Mouse (Mus musculus) heart, postnatal 14 days (tissue): Measurements from ENCODE around the gene Ltb4r2. TPM values are rescaled to one million over a fixed set of nuclear protein-coding genes. Genes with fewer than 3 reads are reported as not detected.
"Not testable (repeated sequence)": the region's sequence is repeated elsewhere in the genome, so short reads cannot be mapped to it uniquely, and the experiment has no call there.

Source experiments
- DNase-seq, 2 experiments: peaks; one replicate each; pipeline ENCODE4 v3.0.0; 2021 to 2022
- intact Hi-C: fragments of 180-260 bp; cut with DNase I; formaldehyde crosslinking; loops from one replicate; pipeline ENCODE4 v1.15.1; 2025
- total RNA-seq, 2 experiments: library from RNA; stranded (reverse); gene quantifications; 2 replicates each; pipeline ENCODE4 v1.2.3; 2021

Ltb4r2 gene
- total RNA-seq, 2 experiments from 2014 or later, result 0.12 to 0.17 TPM

GRCm38 (mm10) chr14:55735334-55735733 lies 25.9 kb upstream of the Ltb4r2 start:
- no peak for DNase-seq
- intact Hi-C loops, result no loop called here

DNA sequence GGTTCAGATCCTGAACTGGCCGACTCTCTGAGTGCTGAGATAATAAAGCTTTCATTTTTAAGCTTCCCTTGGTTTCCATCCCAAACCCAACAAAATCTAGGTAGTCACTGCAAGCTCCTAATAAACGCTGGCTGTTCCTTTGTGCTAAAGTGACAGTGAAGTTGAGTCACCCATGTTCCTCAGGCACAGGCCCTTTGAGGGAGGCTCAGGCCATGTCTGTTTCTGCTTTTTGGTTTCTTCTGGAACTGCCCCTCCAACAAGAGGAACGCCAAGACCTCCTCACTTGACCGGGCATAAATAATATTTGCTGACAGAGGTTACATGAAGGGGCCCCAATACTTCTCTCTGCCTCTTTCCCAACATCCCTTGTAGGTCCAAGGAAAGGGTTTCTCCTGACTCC lies 25.5 kb upstream of the Ltb4r2 start:
- DNase-seq, result no peak
- intact Hi-C loops, result no loop called here

DNA sequence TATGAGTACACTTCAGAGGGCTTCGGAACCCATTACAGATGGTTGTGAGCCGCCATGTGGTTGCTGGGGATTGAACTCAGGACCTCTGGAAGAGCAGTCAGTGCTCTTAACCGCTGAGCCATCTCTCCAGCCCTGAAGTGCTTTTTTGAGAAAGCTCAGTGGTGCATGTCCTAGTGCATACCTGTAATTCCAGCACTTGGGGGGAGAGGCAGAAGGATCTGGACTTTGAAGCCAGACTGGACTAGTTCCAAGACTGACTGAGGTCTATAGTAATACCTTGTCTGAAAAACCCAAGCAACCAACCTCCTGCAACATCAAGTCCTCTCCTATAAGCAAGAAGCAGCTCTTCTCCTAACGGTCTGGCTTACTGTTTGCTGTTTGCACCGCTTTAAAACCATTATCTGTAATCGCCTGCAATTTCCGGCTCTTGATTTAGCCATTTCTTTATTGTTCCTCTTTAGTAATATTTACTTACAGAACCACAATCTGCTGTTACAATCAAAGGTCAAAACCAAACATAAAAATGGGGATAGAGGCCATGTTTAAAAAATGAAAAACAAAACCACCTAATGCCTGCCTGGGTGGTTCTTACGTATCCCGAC lies 24.0 kb upstream of the Ltb4r2 start:
- intact Hi-C loops, result no loop called here
- DNase-seq, result no peak

DNA sequence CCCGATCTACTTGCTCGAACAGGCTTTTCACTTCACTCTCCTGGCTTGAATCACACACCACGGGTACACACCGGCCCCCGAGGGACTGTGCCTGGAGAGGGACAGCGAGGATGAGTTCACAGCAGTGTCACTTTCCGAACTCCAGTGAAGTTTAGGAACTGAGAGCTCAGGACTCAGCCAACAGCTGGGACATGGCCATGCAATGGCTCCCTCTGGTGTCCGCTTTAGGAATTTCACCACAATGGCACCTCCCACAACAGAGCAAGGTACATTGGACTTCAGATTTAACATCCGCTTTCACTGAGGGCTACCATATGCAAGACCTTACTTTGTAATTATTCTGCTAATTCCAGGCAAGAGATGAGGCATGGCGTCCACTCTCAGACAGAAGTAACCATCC lies 17.5 kb upstream of the Ltb4r2 start:
- intact Hi-C loops, result loop anchor here (1.0 to 10.0 kb wide), 3 partner anchors 61 to 249 kb away; partner anchors contain the start of gene Carmil3

GRCm38 (mm10) chr14:55745180-55745860 lies 15.9 kb upstream of the Ltb4r2 start, which contains the start of the genes Dhrs1 and Nop9:
Dhrs1 (minus strand) TSS chr14:55745690.
Nop9 (plus strand) TSS chr14:55745693.
- DNase-seq, result peak; percentile 89 to 92
- intact Hi-C loops, result loop anchor here (2.0 to 10.0 kb wide), 2 partner anchors 115 to 251 kb away; partner anchors contain the start of gene Carmil3

More for the DNA sequence above, 17.5 kb upstream of the Ltb4r2 start:
- peak; percentile 87 to 94 for DNase-seq

DNA sequence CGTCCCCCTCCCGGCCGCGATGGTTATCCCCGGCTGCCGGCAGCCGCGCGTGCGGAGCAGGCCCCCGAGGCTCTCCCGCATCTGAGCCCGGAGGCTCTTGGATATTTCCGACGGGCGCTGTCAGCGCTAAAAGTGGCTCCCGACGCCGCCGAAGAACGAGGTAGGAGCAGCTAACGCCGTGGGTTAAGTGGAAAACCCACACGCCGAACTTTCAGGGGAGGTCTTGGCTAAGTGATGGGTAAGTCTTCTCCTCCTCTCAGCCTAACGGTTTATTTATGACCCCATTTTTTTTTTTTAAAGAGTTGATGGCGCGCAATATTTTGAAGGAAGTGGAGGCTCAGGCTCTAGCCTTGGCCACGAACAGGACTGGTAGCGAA lies 15.4 kb upstream of the Ltb4r2 start:
- intact Hi-C loops, result loop anchor here (2.0 to 10.0 kb wide), 2 partner anchors 115 to 251 kb away; partner anchors contain the start of gene Carmil3

GRCm38 (mm10) chr14:55747051-55747847 lies 14.0 kb upstream of the Ltb4r2 start:
- no peak for DNase-seq
- intact Hi-C loops, result loop anchor here (10.0 kb wide), 1 partner anchor 252 kb away; the partner anchor contains the start of gene Carmil3

More for the DNA sequence above, 15.4 kb upstream of the Ltb4r2 start:
- DNase-seq, result no peak

- DNase-seq, result no peak
- intact Hi-C loops, result no loop called here
Observed at GRCm38 (mm10) chr14:55757566-55757965, 3.7 kb upstream of the Ltb4r2 start.

GRCm38 (mm10) chr14:55758363-55758784 lies 2.9 kb upstream of the Ltb4r2 start, which contains the start of gene Cideb:
Cideb (minus strand) TSS chr14:55758458.
- peak; percentile 37 to 62 for DNase-seq
- intact Hi-C loops, result no loop called here

- peak; percentile 84 to 91 for DNase-seq
- intact Hi-C loops, result not testable (repeated sequence)
Observed at GRCm38 (mm10) chr14:55760156-55760555, 1.1 kb upstream of the Ltb4r2 start.

DNA sequence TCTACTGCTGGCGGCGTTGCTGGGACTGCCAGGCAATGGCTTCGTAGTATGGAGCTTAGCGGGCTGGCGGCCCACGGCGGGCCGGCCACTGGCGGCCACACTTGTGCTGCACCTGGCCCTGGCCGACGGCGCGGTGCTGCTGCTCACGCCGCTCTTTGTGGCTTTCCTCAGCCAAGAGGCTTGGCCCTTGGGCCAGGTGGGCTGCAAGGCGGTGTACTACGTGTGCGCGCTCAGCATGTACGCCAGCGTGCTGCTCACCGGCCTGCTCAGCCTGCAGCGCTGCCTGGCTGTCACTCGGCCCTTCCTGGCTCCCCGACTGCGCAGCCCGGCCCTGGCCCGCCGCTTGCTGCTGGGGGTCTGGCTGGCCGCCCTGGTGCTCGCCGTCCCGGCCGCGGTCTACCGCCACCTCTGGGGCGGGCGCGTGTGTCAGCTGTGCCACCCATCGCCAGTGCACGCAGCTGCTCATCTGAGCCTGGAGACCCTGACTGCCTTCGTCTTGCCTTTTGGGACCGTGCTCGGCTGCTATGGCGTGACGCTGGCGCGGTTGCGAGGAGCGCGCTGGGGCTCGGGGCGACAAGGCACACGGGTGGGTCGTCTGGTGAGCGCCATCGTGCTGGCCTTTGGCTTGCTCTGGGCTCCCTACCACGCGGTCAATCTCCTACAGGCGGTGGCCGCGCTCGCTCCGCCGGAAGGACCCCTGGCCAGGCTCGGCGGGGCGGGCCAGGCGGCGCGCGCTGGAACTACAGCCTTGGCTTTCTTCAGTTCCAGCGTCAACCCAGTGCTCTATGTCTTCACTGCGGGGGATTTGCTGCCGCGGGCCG lies 983 bp downstream of the Ltb4r2 start:
- intact Hi-C loops, result no loop called here

DNA sequence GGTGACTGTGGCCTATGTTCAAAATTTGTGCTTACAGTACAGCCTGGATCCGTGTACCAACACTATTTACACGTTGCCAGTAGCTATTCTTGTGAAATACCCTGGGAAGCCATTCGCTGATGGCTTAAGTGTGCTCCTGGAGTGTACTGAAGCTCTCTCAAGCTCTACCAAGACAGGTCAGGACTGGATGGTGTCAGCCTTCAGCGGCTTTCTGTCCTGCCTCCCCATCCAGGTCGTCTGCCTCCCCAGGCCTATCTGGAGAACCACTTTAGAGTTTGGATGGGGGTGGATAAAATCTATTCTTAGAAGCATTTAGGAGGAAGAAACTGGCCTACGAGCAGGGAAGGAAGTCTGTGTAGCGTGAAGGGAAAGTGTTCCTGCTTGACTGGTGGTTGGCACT lies 1.9 kb downstream of the Ltb4r2 start:
- intact Hi-C loops, result no loop called here
- DNase-seq, result no peak

More for the DNA sequence above, 983 bp downstream of the Ltb4r2 start:
- peak; percentile 64 to 74 for DNase-seq

- intact Hi-C loops, result no loop called here
- DNase-seq, result no peak
Observed at GRCm38 (mm10) chr14:55765696-55766095, 4.5 kb downstream of the Ltb4r2 start, which contains the start of gene Ltb4r1. Ltb4r1 (plus strand) TSS chr14:55765962.

GRCm38 (mm10) chr14:55767519-55768414 lies 6.5 kb downstream of the Ltb4r2 start:
- intact Hi-C loops, result no loop called here
- peak; percentile 64 to 72 for DNase-seq

- intact Hi-C loops, result no loop called here
Observed at GRCm38 (mm10) chr14:55768555-55768954, 7.3 kb downstream of the Ltb4r2 start.

DNA sequence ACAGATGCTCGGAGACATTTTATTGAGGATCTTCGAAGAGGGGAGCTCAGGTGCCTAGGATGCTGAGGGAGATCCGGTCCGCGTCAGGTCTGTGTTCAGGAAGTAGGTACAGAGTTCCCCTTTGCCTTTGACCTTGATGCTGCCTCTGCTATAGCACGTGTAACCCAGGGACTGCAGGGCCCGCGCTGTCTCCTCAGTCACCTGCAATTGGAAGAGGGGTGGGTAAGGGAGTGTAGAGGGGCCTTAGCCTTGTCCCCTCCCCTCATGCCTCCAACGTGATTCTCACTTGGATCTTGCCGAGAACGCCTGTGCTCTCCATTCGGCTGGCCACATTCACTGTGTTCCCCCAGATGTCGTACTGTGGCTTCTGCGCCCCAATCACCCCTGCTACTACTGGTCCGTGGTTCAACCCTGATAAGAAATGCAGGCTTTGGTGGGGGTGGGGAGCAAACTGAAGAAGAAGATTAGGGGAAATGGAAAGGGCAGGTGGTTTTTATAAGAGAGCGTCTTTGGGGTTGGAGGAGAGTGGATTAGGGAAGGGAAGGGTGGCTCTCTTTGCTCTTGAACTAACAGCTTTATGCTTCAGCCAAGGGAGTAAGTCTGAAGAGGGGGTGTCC lies 8.0 kb downstream of the Ltb4r2 start:
- no peak for DNase-seq
- intact Hi-C loops, result no loop called here

More at GRCm38 (mm10) chr14:55768555-55768954, 7.3 kb downstream of the Ltb4r2 start:
- DNase-seq, result no peak

- no peak for DNase-seq
- intact Hi-C loops, result no loop called here
Observed at GRCm38 (mm10) chr14:55776711-55777110, 15.5 kb downstream of the Ltb4r2 start.

- intact Hi-C loops, result no loop called here
- no peak for DNase-seq
Observed at GRCm38 (mm10) chr14:55777176-55777575, 15.9 kb downstream of the Ltb4r2 start.
